Mouse (Mus musculus): ENCODE results near the gene Sufu. TPM values are rescaled to one million over a fixed set of nuclear protein-coding genes. Genes with fewer than 3 reads are reported as not detected.

Gene Sufu
- total RNA-seq, 2 experiments from 2014 or later = 4.6 to 5.1 TPM

Other genes with a start within 250 kb of the Sufu start
- gene Pitx3, start 248.6 kb upstream of the Sufu start, total RNA-seq (2021) = 1 to 10 TPM; 5.0 to 9.7 TPM
- 10 to 100 TPM; 42.9 to 48.0 TPM for gene Gbf1, start 244.4 kb upstream of the Sufu start, total RNA-seq (2021)
- gene Nfkb2, start 92.6 kb upstream of the Sufu start, total RNA-seq (2021) = 1 to 10 TPM; 7.3 to 8.6 TPM
- gene Psd, start 69.7 kb upstream of the Sufu start, total RNA-seq (2021) = under 1 TPM; 0.51 to 0.62 TPM
- gene Fbxl15, start 68.7 kb upstream of the Sufu start, total RNA-seq (2021) = 1 to 10 TPM; 2.7 to 2.9 TPM
- 10 to 100 TPM; 55.9 to 56.4 TPM for gene Cuedc2, start 58.2 kb upstream of the Sufu start, total RNA-seq (2021)
- 1 to 10 TPM in 1 of 2 experiments, under 1 TPM in 1; 0.79 to 1.1 TPM for gene Mfsd13a, start 55.8 kb upstream of the Sufu start, total RNA-seq (2021)
- gene 2310034G01Rik, start 46.6 kb upstream of the Sufu start, total RNA-seq (2021) = under 1 TPM; 0.25 to 0.38 TPM
- 10 to 100 TPM; 49.4 to 51.8 TPM for gene Actr1a, start 1.1 kb upstream of the Sufu start, total RNA-seq (2021)
- 10 to 100 TPM; 19.0 to 19.2 TPM for gene Trim8, start 104.8 kb downstream of the Sufu start, total RNA-seq (2021)
- gene Arl3, start 176.3 kb downstream of the Sufu start, total RNA-seq (2021) = 10 to 100 TPM; 44.6 to 60.8 TPM
- 1 to 10 TPM; 2.7 to 4.1 TPM for gene Sfxn2, start 176.5 kb downstream of the Sufu start, total RNA-seq (2021)
- gene Wbp1l, start 202.2 kb downstream of the Sufu start, total RNA-seq (2021) = 10 to 100 TPM; 56.2 to 66.2 TPM

Measured in gastrocnemius, postnatal 36 days (tissue).